Mouse (Mus musculus) stomach, embryonic 15.5 days (tissue): ENCODE results near the gene Cdc6. TPM values are rescaled to one million over a fixed set of nuclear protein-coding genes. Genes with fewer than 3 reads are reported as not detected.
A peak's percentile ranks its signal among the peaks of the same experiment; 100 is the strongest.

Experiments used
- ATAC-seq: fragments of 200-750 bp; cut with Nextera tagmentation; 2 replicates; pipeline ENCODE4 v1.8.0; 2017; ENCODE audit warnings: low read depth, moderate number of reproducible peaks, moderate TSS enrichment; ENCODE audit not compliant: insufficient read depth, low FRiP score
- H3K27ac ChIP-seq: fragments of 300-500 bp; sonication (generic); 2 replicates; pipeline ENCODE4 v1.5.1; 2015; ENCODE audit warnings: mild to moderate bottlenecking, inconsistent platforms
- H3K27me3 ChIP-seq: fragments of 300-500 bp; sonication (generic); replicated peaks from 2 replicates; pipeline ENCODE4 v1.6.1; 2015; ENCODE audit warnings: inconsistent platforms
- H3K36me3 ChIP-seq: fragments of 300-500 bp; sonication (generic); 2 replicates; pipeline ENCODE4 v1.6.1; 2015; ENCODE audit warnings: inconsistent platforms
- H3K4me1 ChIP-seq: fragments of 300-500 bp; sonication (generic); 2 replicates; pipeline ENCODE4 v1.6.1; 2015; ENCODE audit warnings: inconsistent platforms
- H3K4me2 ChIP-seq: fragments of 300-500 bp; sonication (generic); 2 replicates; pipeline ENCODE4 v1.6.1; 2015; ENCODE audit warnings: mild to moderate bottlenecking, inconsistent platforms
- H3K4me3 ChIP-seq: fragments of 300-500 bp; sonication (generic); replicated peaks from 2 replicates; pipeline ENCODE4 v1.5.1; 2015; ENCODE audit warnings: inconsistent platforms
- H3K9ac ChIP-seq: fragments of 300-500 bp; sonication (generic); 2 replicates; pipeline ENCODE4 v1.6.1; 2015; ENCODE audit warnings: inconsistent platforms
- H3K9me3 ChIP-seq: fragments of 300-500 bp; sonication (generic); 2 replicates; pipeline ENCODE4 v1.6.1; 2016; ENCODE audit warnings: inconsistent platforms
- WGBS: fragments of 180-500 bp; shearing (Covaris S2); methylation state at CpG from one replicate; pipeline ENCODE4 v1.1.7; 2015; 5-methylcytosine and 5-hydroxymethylcytosine counted together
- polyA plus RNA-seq: library from polyadenylated mRNA; unstranded; fragments of >200 nt; fragmentation: Nextera tagmentation; extraction: Ambion mirVana; gene quantifications from 2 replicates; pipeline ENCODE4 v1.2.1, GENCODE M21; 2015

The Cdc6 gene
- polyA plus RNA-seq, 1 experiment from 2014 or later: 28.8 TPM

DNA sequence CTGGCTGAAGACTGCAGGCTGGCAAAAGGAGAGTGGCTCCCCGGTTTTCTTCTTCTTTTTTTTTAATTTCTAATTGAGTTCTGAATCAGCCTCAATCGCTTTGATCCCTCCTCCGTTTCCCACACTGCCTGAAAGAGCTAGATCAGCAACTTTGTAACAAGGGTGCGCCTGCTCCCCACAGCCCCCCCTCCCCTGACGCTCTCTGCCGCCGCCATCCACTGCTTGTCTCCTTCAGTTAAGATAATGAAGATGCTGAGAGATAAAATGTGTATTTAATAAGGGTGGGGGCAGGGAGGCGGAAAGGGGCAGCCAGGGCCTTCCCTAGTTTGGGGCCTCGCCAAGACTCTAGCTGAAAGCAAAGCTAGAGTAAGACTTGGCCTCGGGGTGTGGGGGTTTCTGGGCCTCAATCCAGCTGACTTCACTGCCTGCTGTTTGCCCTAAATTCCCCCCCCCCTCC lies 17.7 kb downstream of the Cdc6 start:
- 12% methylated on average over 10 of the region's 10 CpGs for WGBS
- peaks cover 76% of the 10 kb centered on the region for H3K4me1 ChIP-seq
- ATAC-seq: peak; percentile 13; the same call in 1 of the 2 replicates

DNA sequence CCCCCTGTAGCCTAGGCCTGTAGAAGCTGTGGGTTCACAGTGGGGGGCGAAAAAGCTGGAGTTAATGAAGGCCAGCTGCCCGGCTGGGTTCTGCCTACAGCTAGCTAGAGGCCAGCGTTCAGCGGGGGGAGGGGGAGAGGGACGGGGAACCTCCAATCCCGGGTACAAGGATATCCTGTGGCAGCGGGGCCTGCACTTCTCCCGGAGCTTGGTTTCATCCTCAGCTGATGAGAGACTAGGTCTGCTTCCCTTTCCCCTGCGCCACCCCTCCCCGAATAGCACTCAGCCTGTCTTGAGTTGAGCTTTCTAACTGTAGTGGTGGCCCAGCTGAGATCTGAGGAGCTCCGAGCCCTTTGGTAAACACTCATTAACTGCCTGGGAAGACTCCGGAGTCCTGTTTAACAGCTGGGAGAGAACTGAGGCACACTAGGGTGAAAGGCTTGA lies 18.3 kb downstream of the Cdc6 start:
- no peak overlapping the region for H3K9ac ChIP-seq
- no peaks in the 10 kb centered on the region; the same call in 1 of the 2 replicates for H3K36me3 ChIP-seq
- H3K4me2 ChIP-seq: peak overlapping the region; percentile 48
- no peaks in the 10 kb centered on the region for H3K27me3 ChIP-seq
- peak; percentile 7; the same call in 1 of the 2 replicates for ATAC-seq
- WGBS: 5% methylated on average over 12 of the region's 12 CpGs
- H3K4me1 ChIP-seq: peaks cover 82% of the 10 kb centered on the region
- no peaks in the 10 kb centered on the region for H3K9me3 ChIP-seq
- 0 out of 2 replicates have a peak overlapping the region, but pooled peaks have one; percentile 3 for H3K4me3 ChIP-seq
- peak overlapping the region; percentile 96 for H3K27ac ChIP-seq

More for the DNA sequence above, 17.7 kb downstream of the Cdc6 start:
- H3K27ac ChIP-seq: peak overlapping the region; percentile 96
- H3K9me3 ChIP-seq: no peaks in the 10 kb centered on the region
- H3K9ac ChIP-seq: no peak overlapping the region
- H3K36me3 ChIP-seq: no peaks in the 10 kb centered on the region; the same call in 1 of the 2 replicates
- H3K4me3 ChIP-seq: 0 out of 2 replicates have a peak overlapping the region, but pooled peaks have one; percentile 3
- peak overlapping the region; percentile 48 for H3K4me2 ChIP-seq
- no peaks in the 10 kb centered on the region for H3K27me3 ChIP-seq

DNA sequence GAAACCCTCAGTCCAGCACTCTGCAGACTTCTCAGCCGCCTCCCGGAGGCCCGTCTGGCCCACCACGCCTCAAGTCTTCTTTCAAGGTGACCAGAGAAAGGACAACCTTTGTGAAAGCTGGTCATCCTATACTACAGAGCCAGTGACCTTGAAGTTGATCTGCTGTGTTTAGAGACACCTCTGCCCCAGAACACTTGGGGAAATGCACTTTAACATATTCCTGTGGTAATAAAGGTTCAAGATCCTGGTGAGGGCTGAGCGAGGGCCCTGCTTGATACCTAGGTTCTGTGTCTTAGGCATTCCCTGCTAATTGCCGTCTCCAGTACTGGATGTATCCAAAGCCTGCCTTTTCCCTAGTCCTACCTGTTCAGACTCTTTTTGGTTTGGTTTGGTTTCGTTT lies 19.0 kb downstream of the Cdc6 start:
- 63% methylated on average over 7 of the region's 7 CpGs for WGBS
- Histone ChIP-seq H3K9me3 (no peaks in the 10 kb centered on the region), H3K4me1 (peaks cover 89% of the 10 kb centered on the region), H3K27ac (peak overlapping the region; percentile 96), H3K4me2 (peak overlapping the region; percentile 48; the same call in 1 of the 2 replicates), H3K9ac (no peak overlapping the region), H3K36me3 (no peaks in the 10 kb centered on the region), H3K27me3 (no peaks in the 10 kb centered on the region), H3K4me3 (no peak overlapping the region)
- no peak for ATAC-seq

DNA sequence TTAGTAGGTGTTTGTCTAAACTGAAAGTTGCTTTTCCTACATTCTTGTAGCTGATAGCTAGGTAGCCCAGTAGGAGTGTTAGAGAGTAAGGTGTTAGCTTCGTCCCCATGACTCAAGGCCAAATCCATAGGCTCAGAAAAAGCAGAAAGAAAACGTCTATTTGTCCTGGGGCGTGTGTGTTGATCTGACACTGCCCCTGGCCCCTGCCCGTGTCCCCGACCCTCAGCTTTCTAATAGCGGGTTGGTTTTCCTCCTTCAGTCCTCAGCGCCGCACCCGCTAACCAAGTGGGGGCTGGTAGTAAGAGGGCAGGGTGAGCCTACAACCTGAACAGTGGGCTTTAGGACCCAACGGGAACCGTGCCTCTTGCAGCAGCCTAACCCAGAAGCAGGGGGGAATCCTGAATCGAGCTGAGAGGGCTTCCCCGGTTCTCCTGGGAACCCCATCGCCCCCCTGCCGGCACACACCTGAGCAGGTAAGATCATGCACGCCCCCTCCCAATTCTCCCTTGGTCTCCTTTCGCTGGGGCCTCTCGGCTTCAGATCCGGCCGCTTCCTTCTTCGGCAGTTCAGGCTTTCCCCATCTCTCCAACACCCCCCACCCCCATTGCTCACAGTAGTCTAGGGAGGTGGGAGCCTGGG lies 20.0 kb downstream of the Cdc6 start, which contains the start of gene Rara:
Gene Rara (plus strand): TSS at position 381 of the 639 bp plus-strand sequence.
- H3K4me3 ChIP-seq: peak within 1 kb of the TSS; percentile 60
- H3K36me3 ChIP-seq: no peaks in the 10 kb centered on the region
- H3K4me1 ChIP-seq: peaks cover 93% of the 10 kb centered on the region
- H3K27ac ChIP-seq: peak within 1 kb of the TSS; percentile 96
- H3K4me2 ChIP-seq: peak within 1 kb of the TSS; percentile 81
- H3K9ac ChIP-seq: peak within 1 kb of the TSS; percentile 59
- ATAC-seq: no peak
- no peaks in the 10 kb centered on the region for H3K27me3 ChIP-seq
- no peaks in the 10 kb centered on the region for H3K9me3 ChIP-seq
- 6% methylated on average over 21 of the region's 21 CpGs for whole genome bisulfite sequencing

DNA sequence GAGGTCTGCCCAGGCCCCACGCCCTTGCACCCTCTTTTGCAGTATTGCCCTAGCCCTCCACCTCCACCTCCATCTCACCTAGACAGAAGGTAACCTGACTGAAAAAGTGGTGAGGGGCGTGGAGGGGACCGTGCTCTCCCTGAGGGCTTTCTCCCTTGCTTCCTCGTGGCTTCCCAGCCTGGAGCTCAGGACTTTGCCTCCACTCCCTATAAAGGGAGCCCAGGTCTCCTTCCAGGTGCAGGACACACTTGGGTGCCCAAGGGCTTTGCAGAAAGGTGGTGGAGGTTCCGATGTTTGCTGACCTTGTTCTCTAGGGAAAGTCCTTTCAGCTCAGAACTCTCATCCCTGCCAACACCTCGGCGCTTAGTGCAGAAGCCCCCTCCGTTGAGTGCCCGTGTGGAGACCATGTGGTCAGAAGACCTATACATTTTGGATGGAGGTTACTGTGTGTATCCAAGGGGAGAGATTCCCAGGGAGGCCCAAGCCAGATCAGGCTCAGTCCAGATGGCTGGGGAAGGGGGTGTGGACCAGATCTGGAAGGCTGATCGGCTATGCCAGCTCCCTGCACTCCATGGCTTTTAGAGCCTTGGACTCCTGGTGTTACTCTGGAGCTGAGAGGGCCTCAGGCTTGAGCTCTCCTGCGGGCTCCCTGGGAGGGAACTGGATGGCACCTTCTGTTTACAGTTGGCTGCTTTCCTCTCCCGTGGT lies 20.7 kb downstream of the Cdc6 start:
- Histone ChIP-seq H3K27ac (peak overlapping the region; percentile 88), H3K36me3 (no peaks in the 10 kb centered on the region), H3K27me3 (no peaks in the 10 kb centered on the region), H3K4me3 (peak overlapping the region; percentile 60), H3K4me2 (peak overlapping the region; percentile 81), H3K9ac (peak overlapping the region; percentile 59), H3K9me3 (no peaks in the 10 kb centered on the region), H3K4me1 (peaks cover 97% of the 10 kb centered on the region)
- no peak for ATAC-seq
- WGBS: 11% methylated on average over 12 of the region's 12 CpGs

DNA sequence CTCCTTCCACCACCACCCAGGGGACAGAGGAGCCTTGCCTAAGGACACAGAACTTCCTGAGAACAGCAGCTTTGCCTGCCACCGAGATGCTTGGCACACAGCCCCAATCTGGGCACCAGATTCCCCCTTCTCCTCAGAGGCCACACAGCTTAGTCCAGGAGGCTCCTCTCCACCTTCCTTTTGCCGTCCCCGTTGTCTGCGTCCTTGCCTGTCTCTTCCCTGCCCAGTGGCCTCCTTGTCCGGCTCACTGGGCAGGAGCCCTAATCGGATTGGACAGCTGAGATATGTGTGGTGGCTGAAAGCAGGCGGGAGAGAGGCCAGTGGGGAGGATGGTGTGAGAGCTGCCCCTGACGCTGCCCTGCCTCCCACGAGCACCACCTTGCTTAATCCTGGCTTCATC lies 21.9 kb downstream of the Cdc6 start:
- peak overlapping the region; percentile 88 for H3K27ac ChIP-seq
- ATAC-seq: no peak
- peak overlapping the region; percentile 81 for H3K4me2 ChIP-seq
- WGBS: 13% methylated on average over 9 of the region's 9 CpGs
- H3K9me3 ChIP-seq: no peaks in the 10 kb centered on the region
- H3K36me3 ChIP-seq: no peaks in the 10 kb centered on the region
- H3K4me3 ChIP-seq: 0 out of 2 replicates have a peak overlapping the region, but pooled peaks have one; percentile 3
- peaks cover 97% of the 10 kb centered on the region for H3K4me1 ChIP-seq
- H3K27me3 ChIP-seq: no peaks in the 10 kb centered on the region
- no peak overlapping the region for H3K9ac ChIP-seq

DNA sequence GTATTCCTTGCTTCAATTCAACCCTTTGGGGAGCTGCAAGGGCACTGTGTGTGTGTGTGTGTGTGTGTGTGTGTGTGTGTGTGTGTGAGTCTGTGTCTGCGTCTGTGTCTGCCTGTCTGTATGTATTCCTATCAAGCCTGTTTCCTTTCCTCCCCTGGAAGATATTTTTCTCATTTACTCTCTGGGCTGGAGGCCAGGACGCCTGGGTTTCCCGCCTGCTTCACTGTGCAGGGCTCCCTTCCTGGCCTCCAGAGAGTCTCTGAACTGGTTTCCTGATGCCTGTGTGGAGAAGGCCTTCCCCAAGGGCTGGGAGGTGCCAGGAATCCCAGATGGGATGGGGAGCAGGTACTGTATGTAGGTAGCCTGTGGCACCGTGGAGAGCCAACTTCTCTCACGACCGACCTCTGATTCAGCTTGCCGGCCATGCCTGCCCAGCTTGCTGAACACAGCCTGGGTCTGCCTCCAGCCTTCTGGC lies 22.6 kb downstream of the Cdc6 start:
- Histone ChIP-seq H3K27ac (peak overlapping the region; percentile 88), H3K9ac (no peak overlapping the region)
- WGBS: 33% methylated on average over 7 of the region's 7 CpGs

DNA sequence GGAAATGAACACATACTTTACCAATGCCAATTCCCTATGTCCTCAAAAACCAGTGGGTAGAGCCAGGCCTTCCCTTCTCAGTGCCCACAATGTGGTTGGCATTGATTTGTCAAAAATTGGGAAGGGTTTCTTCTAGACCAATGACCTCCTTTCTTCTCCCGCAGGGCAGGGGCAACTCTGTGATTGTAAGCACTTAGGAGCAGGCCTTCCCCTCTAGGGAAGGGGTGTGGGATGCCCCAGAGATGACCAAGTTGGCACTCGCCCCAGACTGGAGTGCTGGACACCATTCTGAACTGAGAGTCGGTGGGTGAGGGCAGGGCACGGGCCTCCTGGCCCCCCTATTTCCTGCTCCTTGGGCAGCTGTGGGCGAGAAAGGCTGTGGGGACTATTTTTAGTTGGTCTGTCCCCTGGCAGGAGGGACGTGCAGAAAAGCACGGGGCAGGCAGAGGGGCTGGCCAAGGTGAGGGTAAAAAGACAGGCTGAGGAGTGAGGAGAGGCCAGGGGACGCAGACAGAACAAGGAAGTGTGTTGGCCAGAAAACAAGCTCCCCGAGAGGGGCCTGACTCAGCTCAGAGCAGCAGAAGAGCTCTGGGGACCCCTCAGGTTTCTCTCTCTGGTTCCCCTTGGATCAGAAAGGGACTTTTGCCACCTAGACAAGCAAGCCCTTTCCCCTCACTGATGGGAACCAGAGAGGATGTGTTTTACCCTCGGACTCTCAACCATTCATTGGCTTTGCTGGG lies 23.3 kb downstream of the Cdc6 start:
- WGBS: 17% methylated on average over 10 of the region's 10 CpGs
- Histone ChIP-seq H3K27me3 (no peaks in the 10 kb centered on the region), H3K9me3 (no peaks in the 10 kb centered on the region), H3K9ac (no peak overlapping the region), H3K4me2 (peak overlapping the region; percentile 81), H3K4me3 (no peak overlapping the region), H3K4me1 (peaks cover 93% of the 10 kb centered on the region), H3K36me3 (no peaks in the 10 kb centered on the region), H3K27ac (peak overlapping the region; percentile 88)
- ATAC-seq: 0 out of 2 replicates have a peak, but pooled peaks have one; percentile 5

More for the DNA sequence above, 22.6 kb downstream of the Cdc6 start:
- Histone ChIP-seq H3K4me3 (no peak overlapping the region), H3K9me3 (no peaks in the 10 kb centered on the region), H3K27me3 (no peaks in the 10 kb centered on the region), H3K36me3 (no peaks in the 10 kb centered on the region), H3K4me2 (peak overlapping the region; percentile 81), H3K4me1 (peaks cover 97% of the 10 kb centered on the region)
- no peak for ATAC-seq

DNA sequence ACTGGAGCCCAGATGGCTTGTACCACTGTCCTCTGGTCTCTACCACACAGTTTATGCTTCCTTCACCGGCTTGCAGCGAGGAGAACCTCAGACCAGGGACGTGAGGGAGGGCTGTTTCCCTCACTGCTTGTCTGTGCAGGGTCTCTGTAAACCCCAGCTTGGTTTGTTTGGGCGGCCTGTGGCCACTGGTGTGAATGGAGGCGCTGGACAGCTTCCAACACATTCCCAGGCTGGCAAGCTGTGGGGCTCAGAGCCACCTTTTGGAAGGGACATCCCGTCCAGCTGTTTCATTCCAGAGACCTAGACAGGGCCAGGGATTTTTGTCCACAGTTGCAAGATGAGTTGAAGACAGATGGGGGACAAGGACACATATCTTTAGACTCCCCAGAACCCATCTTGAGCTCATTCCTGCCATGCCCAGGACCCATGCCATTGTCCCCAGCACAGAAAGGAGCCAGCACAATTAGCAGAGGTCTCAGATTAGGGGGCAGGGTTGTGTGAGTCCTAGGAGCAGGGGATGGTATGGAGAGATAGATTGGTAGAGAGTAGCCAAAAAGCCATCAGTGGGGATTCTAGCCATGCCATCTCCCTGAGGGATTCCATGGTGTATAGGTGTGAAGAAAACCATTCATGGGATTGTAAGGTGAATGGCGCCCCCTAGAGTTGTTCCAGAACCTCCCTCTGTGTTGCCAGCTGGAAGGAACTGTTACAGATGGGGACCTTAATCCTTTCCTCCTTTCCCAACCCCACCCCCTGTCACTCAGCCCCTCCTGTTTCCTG lies 24.1 kb downstream of the Cdc6 start:
- no peak for ATAC-seq
- WGBS: 19% methylated on average over 7 of the region's 7 CpGs
- no peaks in the 10 kb centered on the region for H3K36me3 ChIP-seq
- H3K27ac ChIP-seq: peak overlapping the region; percentile 88
- H3K4me2 ChIP-seq: peak overlapping the region; percentile 81; the same call in 1 of the 2 replicates
- peaks cover 93% of the 10 kb centered on the region for H3K4me1 ChIP-seq
- no peak overlapping the region for H3K9ac ChIP-seq
- no peaks in the 10 kb centered on the region for H3K27me3 ChIP-seq
- no peak overlapping the region for H3K4me3 ChIP-seq
- H3K9me3 ChIP-seq: no peaks in the 10 kb centered on the region

DNA sequence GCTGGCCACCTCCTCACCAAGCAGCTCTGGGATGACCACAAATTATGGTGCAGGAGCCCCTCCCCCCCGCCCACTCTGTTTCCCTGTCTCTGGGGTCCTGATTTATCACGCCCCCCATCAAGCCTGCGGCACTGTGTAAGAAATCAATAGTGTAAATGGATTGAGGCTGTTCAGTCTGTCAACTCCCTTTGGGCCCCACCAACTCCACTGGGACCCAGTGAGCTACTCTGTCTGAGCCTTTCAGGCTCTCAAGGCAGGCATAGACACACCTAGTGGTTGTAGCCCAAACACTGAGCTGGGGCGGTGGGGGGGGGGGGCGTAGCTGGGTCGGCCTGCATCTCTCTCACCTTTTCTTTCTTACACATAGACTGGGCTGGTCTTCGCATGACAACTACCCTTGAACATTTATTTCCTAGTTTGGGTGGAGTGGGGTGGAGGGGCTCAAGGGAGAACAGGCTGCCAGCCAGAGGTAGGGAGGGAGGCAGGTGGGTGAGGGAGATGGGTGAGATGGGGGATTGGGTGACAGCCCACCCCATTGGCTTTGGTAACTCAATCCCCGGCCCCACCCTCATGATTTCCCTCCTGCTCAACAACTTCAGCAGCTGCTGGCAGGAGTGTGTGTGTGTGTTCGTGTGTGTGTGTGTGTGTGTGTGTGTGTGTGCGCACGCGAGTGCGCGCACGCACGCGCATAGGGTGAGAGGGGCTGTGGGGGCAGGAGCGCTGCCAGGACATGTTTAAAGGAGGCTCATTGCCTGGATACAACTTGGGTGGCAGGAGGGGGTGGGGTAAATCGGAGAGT lies 24.9 kb downstream of the Cdc6 start:
- no peak overlapping the region for H3K9ac ChIP-seq
- WGBS: 11% methylated on average over 19 of the region's 19 CpGs
- no peaks in the 10 kb centered on the region for H3K36me3 ChIP-seq
- peak overlapping the region; percentile 88 for H3K27ac ChIP-seq
- no peaks in the 10 kb centered on the region for H3K27me3 ChIP-seq
- H3K9me3 ChIP-seq: no peaks in the 10 kb centered on the region
- ATAC-seq: no peak
- peaks cover 89% of the 10 kb centered on the region for H3K4me1 ChIP-seq
- peak overlapping the region; percentile 36 for H3K4me2 ChIP-seq
- no peak overlapping the region for H3K4me3 ChIP-seq
